Mouse (Mus musculus) brain, embryonic 14.5 days (tissue): ENCODE measurements at regions not wholly inside any gene's neighbourhood (a gene's known extent, or its start where the extent isn't known, plus 50 kb on each side); places are given as distances from the start of the nearest gene placed in this dataset.
A peak's percentile ranks its signal among the peaks of the same experiment; 100 is the strongest.

Source experiments
- DNase-seq: peaks from one replicate; pipeline ENCODE4 v3.0.0-alpha.2; 2011; ENCODE audit warnings: low read depth
- CTCF ChIP-seq: fragments of 200-500 bp; IDR thresholded peaks from 2 replicates; pipeline ENCODE4 v1.5.1; 2012; ENCODE audit warnings: inconsistent platforms, mild to moderate bottlenecking, moderate library complexity, borderline replicate concordance; ENCODE audit not compliant: insufficient read depth, insufficient read length; ENCODE audit errors: extremely low read depth
- POLR2A ChIP-seq: fragments of 200-500 bp; IDR thresholded peaks from 2 replicates; pipeline ENCODE4 v1.6.1; 2012; ENCODE audit warnings: mild to moderate bottlenecking, inconsistent platforms, borderline replicate concordance; ENCODE audit not compliant: poor library complexity, insufficient read depth, insufficient read length, severe bottlenecking; ENCODE audit errors: extremely low read depth

- no peak for TF ChIP-seq POLR2A
- TF ChIP-seq CTCF: no peak
Measured at GRCm38 (mm10) chr12:64273730-64274129, 200.8 kb downstream of the Fscb start.

GRCm38 (mm10) chr12:64266130-64266529 lies 208.4 kb downstream of the Fscb start:
- no peak for TF ChIP-seq POLR2A
- TF ChIP-seq CTCF: no peak
- DNase-seq: no peak

More at GRCm38 (mm10) chr12:64273730-64274129, 200.8 kb downstream of the Fscb start:
- no peak for DNase-seq

DNA sequence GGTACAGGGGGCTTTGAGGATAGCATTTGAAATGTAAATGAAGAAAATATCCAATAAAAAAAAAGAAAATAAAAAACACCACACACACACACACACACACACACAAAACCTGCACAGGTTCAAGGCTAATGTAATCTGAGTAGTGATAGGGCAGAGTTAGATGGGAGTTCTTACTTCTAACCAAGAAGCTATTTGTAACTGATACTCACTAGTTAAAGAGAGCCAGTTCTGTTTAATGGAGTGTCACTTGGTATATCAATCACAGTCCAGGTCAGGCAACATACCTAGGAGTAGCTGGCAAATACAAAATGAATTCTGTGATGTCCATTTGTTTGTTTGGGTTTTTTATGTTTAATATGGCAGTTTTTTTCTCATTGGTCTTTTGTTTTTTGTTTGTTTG lies 219.5 kb downstream of the Fscb start:
- TF ChIP-seq CTCF: no peak
- no peak for TF ChIP-seq POLR2A
- no peak for DNase-seq

DNA sequence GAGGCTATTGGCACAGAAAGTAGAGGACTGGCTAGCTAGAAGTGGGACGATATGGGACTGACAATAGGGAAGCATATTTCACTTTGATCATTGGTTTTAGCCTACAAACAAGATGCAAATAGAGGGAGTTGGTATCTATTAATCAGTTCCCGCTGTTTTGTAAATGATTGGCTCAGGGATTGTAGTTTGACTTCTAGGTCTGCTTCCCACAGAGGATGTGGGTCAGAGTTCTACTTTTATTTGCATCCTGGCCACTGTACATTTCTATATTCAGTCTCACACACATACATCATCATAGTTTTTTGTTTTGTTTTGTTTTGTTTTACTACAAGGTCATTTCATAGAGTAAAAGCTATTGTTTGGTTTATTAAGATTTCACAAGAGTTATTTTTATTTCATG lies 224.5 kb downstream of the Fscb start:
- no peak for DNase-seq
- TF ChIP-seq POLR2A (no peak), CTCF (no peak)

DNA sequence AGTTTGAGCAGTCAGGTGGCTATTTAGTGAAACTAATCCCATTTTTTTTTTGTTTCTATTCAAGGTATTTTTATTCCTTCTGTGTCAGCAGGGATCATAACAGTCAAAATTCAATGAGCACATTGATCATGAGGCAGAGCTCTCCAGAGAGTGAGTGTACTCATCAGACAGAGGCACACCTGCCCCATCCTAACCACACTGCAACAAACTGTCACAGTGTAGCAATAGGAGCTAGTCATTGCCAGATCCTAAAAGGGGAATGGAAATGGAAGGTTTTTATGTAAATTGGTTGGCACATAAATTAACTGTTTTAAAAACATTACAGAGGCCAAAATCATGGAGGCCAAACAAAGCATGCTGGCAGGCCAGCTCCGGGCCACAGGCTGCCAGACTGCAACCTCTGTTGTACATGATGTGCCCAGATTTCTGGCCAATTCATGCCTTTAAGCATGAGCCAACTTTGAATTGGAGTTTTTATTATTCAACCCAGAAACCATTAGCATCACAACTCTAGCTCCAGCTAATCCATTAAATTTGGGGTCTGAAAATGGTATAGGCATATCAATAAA lies 244.9 kb downstream of the Fscb start:
- no peak for TF ChIP-seq CTCF
- TF ChIP-seq POLR2A: no peak
- peak; percentile 80 for DNase-seq

DNA sequence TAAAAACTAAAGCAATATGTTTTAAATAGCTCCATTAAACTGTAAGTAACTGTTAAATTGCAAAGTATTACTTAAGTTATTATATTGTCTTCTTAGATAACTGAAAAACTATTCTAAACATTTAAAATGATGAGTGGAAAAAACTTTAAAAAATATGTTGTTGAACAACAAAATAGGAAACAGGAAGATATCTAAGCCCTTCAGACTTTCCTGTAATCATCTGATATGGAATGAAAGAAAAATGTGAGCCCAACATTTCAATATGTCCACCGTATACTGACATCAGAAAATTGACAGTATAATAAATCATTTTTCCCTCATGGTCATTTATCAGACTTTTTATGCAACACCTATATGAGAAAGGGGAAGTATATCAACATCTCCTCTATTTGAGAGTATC lies 258.1 kb downstream of the Fscb start:
- no peak for DNase-seq
- no peak for TF ChIP-seq CTCF
- TF ChIP-seq POLR2A: no peak

- TF ChIP-seq CTCF (no peak), POLR2A (no peak)
- DNase-seq: peak; percentile 43
Measured at GRCm38 (mm10) chr12:64198385-64198784, 276.1 kb downstream of the Fscb start.
